Mouse (Mus musculus): Measurements from ENCODE around the gene Dagla.

GRCm38 (mm10) chr19:10304395-10304794 is 282 bp downstream of the Dagla start:
- TF ChIP-seq POLR2A (IDR thresholded peaks at IDR 0.05; ENCODE audit: low read depth, low read length), result no peak
- TF ChIP-seq CTCF (IDR thresholded peaks at IDR 0.05; ENCODE audit: extremely low read depth, insufficient read length, insufficient replicate concordance, low read depth, low read length), result no peak

Measured in small intestine, adult 2 months (tissue).